Mouse (Mus musculus) stomach, embryonic 15.5 days (tissue): Measurements from ENCODE around the gene Il21. TPM values are rescaled to one million over a fixed set of nuclear protein-coding genes. Genes with fewer than 3 reads are reported as not detected.

Experiments
- ATAC-seq: fragments of 200-750 bp; cut with Nextera tagmentation; 2 replicates; pipeline ENCODE4 v1.8.0; 2017; ENCODE audit warnings: low read depth, moderate number of reproducible peaks, moderate TSS enrichment; ENCODE audit not compliant: insufficient read depth, low FRiP score
- H3K27ac ChIP-seq: fragments of 300-500 bp; sonication (generic); 2 replicates; pipeline ENCODE4 v1.5.1; 2015; ENCODE audit warnings: mild to moderate bottlenecking, inconsistent platforms
- H3K27me3 ChIP-seq: fragments of 300-500 bp; sonication (generic); replicated peaks from 2 replicates; pipeline ENCODE4 v1.6.1; 2015; ENCODE audit warnings: inconsistent platforms
- H3K36me3 ChIP-seq: fragments of 300-500 bp; sonication (generic); 2 replicates; pipeline ENCODE4 v1.6.1; 2015; ENCODE audit warnings: inconsistent platforms
- H3K4me1 ChIP-seq: fragments of 300-500 bp; sonication (generic); 2 replicates; pipeline ENCODE4 v1.6.1; 2015; ENCODE audit warnings: inconsistent platforms
- H3K4me2 ChIP-seq: fragments of 300-500 bp; sonication (generic); 2 replicates; pipeline ENCODE4 v1.6.1; 2015; ENCODE audit warnings: mild to moderate bottlenecking, inconsistent platforms
- H3K4me3 ChIP-seq: fragments of 300-500 bp; sonication (generic); replicated peaks from 2 replicates; pipeline ENCODE4 v1.5.1; 2015; ENCODE audit warnings: inconsistent platforms
- H3K9ac ChIP-seq: fragments of 300-500 bp; sonication (generic); 2 replicates; pipeline ENCODE4 v1.6.1; 2015; ENCODE audit warnings: inconsistent platforms
- H3K9me3 ChIP-seq: fragments of 300-500 bp; sonication (generic); 2 replicates; pipeline ENCODE4 v1.6.1; 2016; ENCODE audit warnings: inconsistent platforms
- WGBS: fragments of 180-500 bp; shearing (Covaris S2); methylation state at CpG from one replicate; pipeline ENCODE4 v1.1.7; 2015; 5-methylcytosine and 5-hydroxymethylcytosine counted together
- microRNA-seq: library from miRNA; unstranded; fragments of <30 nt; microRNA quantifications from one replicate; pipeline ENCODE4, GENCODE M21; 2016
- polyA plus RNA-seq: library from polyadenylated mRNA; unstranded; fragments of >200 nt; fragmentation: Nextera tagmentation; extraction: Ambion mirVana; gene quantifications from 2 replicates; pipeline ENCODE4 v1.2.1, GENCODE M21; 2015

Il21 gene
- polyA plus RNA-seq, 1 experiment from 2014 or later = not detected

DNA sequence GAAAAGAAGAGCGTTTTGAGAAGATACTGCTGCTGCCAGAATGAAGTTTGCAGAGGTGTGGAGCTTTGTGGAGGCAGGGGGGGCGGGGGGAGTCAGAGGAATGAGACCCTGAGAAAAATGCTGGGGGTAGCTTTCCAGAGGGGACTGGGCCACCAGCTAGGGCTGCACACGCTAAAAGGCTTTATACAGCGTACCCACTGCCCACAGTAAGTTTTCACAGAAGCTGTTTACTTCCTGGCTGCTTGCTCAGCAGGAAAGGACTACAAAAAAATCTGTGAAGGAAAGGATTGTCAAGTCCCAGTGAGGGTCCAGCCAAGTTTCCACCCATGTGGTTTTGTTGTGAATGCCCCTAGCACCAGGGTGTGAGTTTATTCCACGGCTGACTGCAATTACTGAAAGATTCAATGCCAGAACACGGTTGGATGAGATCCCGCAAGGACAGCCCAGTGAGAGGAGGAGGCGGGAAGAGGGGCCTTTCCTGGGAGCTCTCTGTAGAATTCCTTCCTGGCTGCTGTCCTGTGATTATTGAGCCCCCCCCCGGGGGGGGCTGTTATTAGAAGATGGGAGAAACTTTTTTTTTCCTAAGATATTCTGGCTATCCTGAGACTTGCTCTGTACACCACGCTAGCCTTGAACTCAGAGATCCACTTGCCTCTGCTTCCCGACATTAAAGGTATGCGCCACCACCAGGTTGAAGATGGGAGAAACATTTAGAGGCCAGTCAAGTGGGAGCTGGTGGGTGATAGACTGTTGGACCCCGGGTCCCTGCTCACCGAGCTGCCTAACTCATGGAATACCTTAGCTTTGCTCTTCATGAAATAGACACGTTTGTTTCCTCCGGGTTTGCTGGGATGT, 49.8 kb downstream of the Il21 start:
- Histone ChIP-seq H3K27me3 (no peaks in the 10 kb centered on the region), H3K4me2 (peak overlapping the region; percentile 2; the same call in 1 of the 2 replicates), H3K9ac (no peak overlapping the region), H3K4me1 (peaks cover 6% of the 10 kb centered on the region; the same call in 1 of the 2 replicates), H3K27ac (no peak overlapping the region), H3K4me3 (no peak overlapping the region), H3K9me3 (no peaks in the 10 kb centered on the region), H3K36me3 (no peaks in the 10 kb centered on the region)
- 45% methylated on average over 16 of the region's 16 CpGs for WGBS
- ATAC-seq = no peak

DNA sequence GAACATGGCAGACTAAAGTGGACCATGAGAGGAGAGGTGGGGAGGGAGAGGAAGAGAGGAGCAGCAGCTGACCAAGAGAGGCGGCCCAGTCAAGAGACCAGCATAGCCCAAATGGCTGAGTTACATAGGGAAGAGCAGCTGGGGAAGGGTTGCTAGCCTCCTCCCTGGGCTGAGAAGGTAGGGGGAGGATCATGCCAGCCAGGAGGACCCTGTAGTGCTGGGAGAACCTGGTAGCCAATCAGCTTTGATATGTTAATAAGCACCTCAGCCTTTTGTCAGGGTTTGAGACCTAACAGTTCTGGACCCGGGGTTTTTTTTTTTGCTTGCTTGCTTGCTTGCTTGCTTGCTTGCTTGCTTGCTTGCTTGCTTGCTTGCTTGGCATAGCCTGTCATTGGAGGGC, 51.4 kb downstream of the Il21 start:
- H3K4me1 ChIP-seq = peaks cover 6% of the 10 kb centered on the region; the same call in 1 of the 2 replicates
- no peak for ATAC-seq
- H3K4me2 ChIP-seq = no peak overlapping the region
- H3K4me3 ChIP-seq = no peak overlapping the region
- H3K27me3 ChIP-seq = no peaks in the 10 kb centered on the region
- H3K9ac ChIP-seq = no peak overlapping the region
- 51% methylated on average over 2 of the region's 2 CpGs for WGBS
- H3K9me3 ChIP-seq = no peaks in the 10 kb centered on the region
- no peak overlapping the region for H3K27ac ChIP-seq
- no peaks in the 10 kb centered on the region for H3K36me3 ChIP-seq

DNA sequence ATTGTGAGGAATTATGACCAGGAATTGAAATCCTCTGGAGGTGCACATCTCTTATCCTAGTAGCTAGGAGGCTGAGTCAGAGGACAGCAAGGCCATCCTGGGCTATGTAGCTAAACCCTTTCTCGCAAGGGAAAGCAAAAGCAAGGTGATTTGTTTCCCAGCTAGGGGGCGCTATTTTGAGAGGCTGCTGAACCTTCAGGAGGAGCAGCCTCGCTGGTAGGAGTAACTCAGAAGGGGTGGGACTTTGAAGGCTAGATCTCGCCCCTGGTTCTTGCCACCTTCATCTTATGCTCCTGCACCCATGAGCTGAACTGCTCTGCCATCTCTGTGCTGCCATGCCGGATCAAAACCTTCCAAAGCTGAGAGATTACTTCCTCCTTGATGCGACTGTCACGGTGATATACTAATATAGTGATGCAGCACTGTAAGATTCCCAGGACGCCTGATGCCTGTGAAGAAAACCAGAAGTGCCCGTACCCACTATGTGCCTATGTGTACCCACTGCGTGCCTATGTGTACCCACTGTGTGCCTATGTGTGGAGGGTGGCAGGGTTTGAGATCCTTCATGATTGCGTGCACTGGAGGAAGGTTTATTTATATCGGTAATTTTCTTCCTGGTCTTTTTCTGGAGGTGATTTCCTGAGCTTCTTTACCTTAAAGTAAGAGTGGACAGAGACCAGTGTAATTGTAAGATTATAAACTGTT, 52.2 kb downstream of the Il21 start:
- 79% methylated on average over 12 of the region's 12 CpGs for WGBS
- ATAC-seq = no peak
- Histone ChIP-seq H3K9me3 (no peaks in the 10 kb centered on the region), H3K4me2 (no peak overlapping the region), H3K36me3 (no peaks in the 10 kb centered on the region), H3K27ac (no peak overlapping the region), H3K9ac (no peak overlapping the region), H3K27me3 (no peaks in the 10 kb centered on the region), H3K4me3 (no peak overlapping the region), H3K4me1 (peaks cover 6% of the 10 kb centered on the region; the same call in 1 of the 2 replicates)

DNA sequence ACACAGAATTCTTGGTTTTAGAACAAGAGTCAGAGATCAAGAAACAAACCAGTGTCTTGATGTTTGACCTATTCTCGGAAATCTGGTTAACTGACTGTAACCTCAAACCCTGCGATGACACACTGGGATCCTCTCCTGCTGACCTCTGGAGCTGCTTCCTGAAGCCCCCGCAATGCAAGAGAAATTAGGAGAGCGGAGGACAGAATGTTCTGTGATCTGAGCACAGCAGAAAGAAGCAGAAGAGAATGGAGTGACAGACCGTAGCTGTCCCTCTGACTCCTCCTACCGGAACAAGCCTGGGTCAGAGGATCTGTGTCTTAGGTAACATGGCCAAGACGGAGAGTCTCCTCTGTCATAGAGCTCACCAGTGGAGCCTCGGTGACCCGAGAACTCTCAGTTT, 53.0 kb downstream of the Il21 start:
- WGBS = 89% methylated on average over 9 of the region's 9 CpGs
- no peaks in the 10 kb centered on the region for H3K27me3 ChIP-seq
- no peaks in the 10 kb centered on the region for H3K9me3 ChIP-seq
- H3K4me2 ChIP-seq = no peak overlapping the region
- H3K4me1 ChIP-seq = peaks cover 6% of the 10 kb centered on the region; the same call in 1 of the 2 replicates
- no peak overlapping the region for H3K9ac ChIP-seq
- H3K36me3 ChIP-seq = no peaks in the 10 kb centered on the region
- no peak for ATAC-seq
- H3K4me3 ChIP-seq = no peak overlapping the region
- H3K27ac ChIP-seq = no peak overlapping the region

DNA sequence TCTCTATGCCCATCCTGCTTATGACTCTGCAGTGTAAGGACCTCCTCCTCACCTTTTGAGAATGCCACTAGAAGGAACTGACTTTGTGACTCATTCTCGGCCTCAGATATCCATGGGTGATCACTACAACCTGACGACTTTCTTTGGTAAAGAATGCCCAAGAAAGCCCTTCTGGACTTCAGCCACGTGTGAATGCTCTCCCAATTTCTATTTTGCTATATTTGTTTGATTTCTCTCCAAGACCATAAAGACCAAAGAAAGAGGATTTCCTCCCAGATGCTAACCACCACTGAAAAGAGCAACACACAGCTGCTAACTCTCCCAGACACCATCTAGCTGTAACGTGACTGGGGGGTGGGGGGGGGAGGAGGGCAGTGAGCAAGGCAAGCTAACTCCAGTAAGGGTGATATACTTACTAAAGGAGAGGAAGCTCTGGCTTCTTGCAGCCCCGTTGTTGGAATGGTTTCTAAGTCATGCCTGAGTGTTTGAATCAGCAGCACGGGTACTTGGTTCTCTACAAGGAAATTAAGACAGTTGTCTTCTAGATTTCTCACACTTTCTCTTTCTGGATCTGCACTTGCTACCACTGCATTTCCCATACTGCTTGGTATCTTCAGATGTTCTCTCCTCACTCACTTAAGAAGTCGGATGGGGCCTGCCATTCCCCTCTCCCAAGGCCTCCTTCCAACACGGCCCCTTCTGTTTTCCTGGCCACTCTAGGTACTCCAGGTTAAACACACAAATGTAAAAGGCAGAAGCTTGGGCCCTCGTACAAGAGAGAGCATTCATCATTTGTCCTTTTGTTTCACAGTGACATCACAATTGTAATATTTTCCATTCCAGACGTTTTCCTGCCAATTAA, 57.5 kb downstream of the Il21 start:
- no peaks in the 10 kb centered on the region for H3K27me3 ChIP-seq
- WGBS = 58% methylated on average over 10 of the region's 10 CpGs
- no peaks in the 10 kb centered on the region for H3K9me3 ChIP-seq
- no peak overlapping the region for H3K27ac ChIP-seq
- no peak overlapping the region for H3K4me3 ChIP-seq
- no peak for ATAC-seq
- H3K36me3 ChIP-seq = no peaks in the 10 kb centered on the region
- no peak overlapping the region for H3K4me2 ChIP-seq
- no peak overlapping the region for H3K9ac ChIP-seq
- H3K4me1 ChIP-seq = no peaks in the 10 kb centered on the region

DNA sequence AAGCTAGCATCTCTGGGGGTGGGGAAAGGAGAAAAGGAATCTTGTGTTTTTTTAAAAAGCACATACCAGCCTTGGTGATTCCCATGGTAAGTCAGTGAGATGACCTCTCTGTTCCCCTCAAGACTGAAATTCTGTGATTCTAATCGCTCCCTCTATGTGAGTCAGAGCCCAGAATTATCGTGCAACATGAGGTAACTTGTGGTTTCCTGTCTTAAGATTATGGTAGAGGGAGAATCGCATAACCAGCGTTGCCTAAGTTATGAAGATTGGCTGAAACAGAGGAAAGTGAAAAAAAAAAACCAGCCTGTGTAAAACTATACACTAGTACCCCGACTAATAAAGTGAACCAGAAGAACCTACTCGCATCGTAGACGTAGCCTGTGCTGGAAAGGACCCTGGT, 59.2 kb downstream of the Il21 start:
- H3K4me1 ChIP-seq = no peaks in the 10 kb centered on the region
- WGBS = 83% methylated on average over 8 of the region's 8 CpGs
- no peak for ATAC-seq
- no peaks in the 10 kb centered on the region for H3K9me3 ChIP-seq
- no peak overlapping the region for H3K4me2 ChIP-seq
- no peak overlapping the region for H3K4me3 ChIP-seq
- H3K27me3 ChIP-seq = no peaks in the 10 kb centered on the region
- H3K36me3 ChIP-seq = no peaks in the 10 kb centered on the region
- H3K9ac ChIP-seq = no peak overlapping the region
- no peak overlapping the region for H3K27ac ChIP-seq

Small RNAs within 50 kb of the gene (microRNA-seq; reads per million reads assigned to microRNA genes)
- not detected for gene Gm24169

Other genes starting within 250 kb of the Il21 start
- 0.23 TPM in 1 of 2 replicates, not detected in the other for gene Adad1, start 169.1 kb downstream of the Il21 start, polyA plus RNA-seq
- 0.40 and 0.44 TPM in 2 replicates for gene Il2, start 106.7 kb downstream of the Il21 start, polyA plus RNA-seq
- 6.3 and 6.6 TPM in 2 replicates for gene Bbs12, start 79.9 kb upstream of the Il21 start, polyA plus RNA-seq
- gene Cetn4, start 80.1 kb upstream of the Il21 start, polyA plus RNA-seq = 2.0 and 3.5 TPM in 2 replicates
- gene Fgf2, start 115.7 kb upstream of the Il21 start, polyA plus RNA-seq = 2.0 and 2.1 TPM in 2 replicates
- gene Spata5, start 187.3 kb upstream of the Il21 start, polyA plus RNA-seq = 28.7 and 29.0 TPM in 2 replicates
- gene Nudt6, start 187.6 kb upstream of the Il21 start, polyA plus RNA-seq = 8.3 and 8.6 TPM in 2 replicates